Mouse (Mus musculus) ES-Bruce4 (cell line): ENCODE data around the gene Rundc3a. TPM values are rescaled to one million over a fixed set of nuclear protein-coding genes. Genes with fewer than 3 reads are reported as not detected.
A peak's percentile ranks its signal among the peaks of the same experiment; 100 is the strongest.

Source experiments
- H3K27ac ChIP-seq: 2 replicates; pipeline ENCODE4 v1.5.1; 2012; ENCODE audit warnings: low read length, inconsistent platforms; ENCODE audit not compliant: insufficient read depth
- H3K27me3 ChIP-seq: 2 replicates; pipeline ENCODE4 v1.6.1; 2012; ENCODE audit warnings: mild to moderate bottlenecking, low read length, inconsistent platforms; ENCODE audit not compliant: control insufficient read depth, poor library complexity, insufficient read depth, severe bottlenecking
- H3K36me3 ChIP-seq: 2 replicates; pipeline ENCODE4 v1.6.1; 2012; ENCODE audit warnings: inconsistent platforms, mild to moderate bottlenecking, low read length, moderate library complexity; ENCODE audit not compliant: control insufficient read depth, poor library complexity, insufficient read depth, severe bottlenecking
- H3K4me1 ChIP-seq: one replicate; pipeline ENCODE4 v1.8.1; 2011; ENCODE audit warnings: low read length; ENCODE audit not compliant: control insufficient read depth, insufficient read depth
- H3K4me3 ChIP-seq: 2 replicates; pipeline ENCODE4 v1.5.1; 2011; ENCODE audit warnings: low read depth, mild to moderate bottlenecking, low read length
- H3K9ac ChIP-seq: 2 replicates; pipeline ENCODE4 v1.6.1; 2012; ENCODE audit warnings: low read depth, mild to moderate bottlenecking, inconsistent platforms; ENCODE audit not compliant: poor library complexity, severe bottlenecking
- H3K9me3 ChIP-seq: replicated peaks from 2 replicates; pipeline ENCODE4 v1.6.1; 2012; ENCODE audit warnings: mild to moderate bottlenecking, low read length, inconsistent platforms; ENCODE audit not compliant: control insufficient read depth, poor library complexity, insufficient read depth, severe bottlenecking
- CTCF ChIP-seq: IDR thresholded peaks from one replicate; pipeline ENCODE4 v1.8.1; 2011; ENCODE audit warnings: low read depth, low read length
- EP300 ChIP-seq: IDR thresholded peaks from 2 replicates; pipeline ENCODE4 v1.6.1; 2011; ENCODE audit warnings: low read depth, low read length; ENCODE audit not compliant: insufficient read depth
- POLR2A ChIP-seq: IDR thresholded peaks from one replicate; pipeline ENCODE4 v1.8.1; 2011; ENCODE audit warnings: low read length; ENCODE audit not compliant: insufficient read depth
- polyA plus RNA-seq: library from polyadenylated mRNA; stranded (reverse); fragments of >200 nt; gene quantifications from 2 replicates; pipeline ENCODE4 v1.2.4, GENCODE M21; 2011; ENCODE audit warnings: low read depth; ENCODE audit not compliant: missing spikeins, insufficient read depth, insufficient read length

Rundc3a gene
- polyA plus RNA-seq, 1 experiment, result 7.0 TPM

GRCm38 (mm10) chr11:102413059-102413458 is 19.9 kb downstream of the Rundc3a start:
- Histone ChIP-seq H3K36me3 (no peaks in the 10 kb centered on the region), H3K4me1 (no peaks in the 10 kb centered on the region), H3K27ac (no peak overlapping the region), H3K4me3 (no peak overlapping the region), H3K9me3 (no peaks in the 10 kb centered on the region), H3K27me3 (no peaks in the 10 kb centered on the region), H3K9ac (no peak overlapping the region)
- no peak for TF ChIP-seq EP300
- TF ChIP-seq POLR2A, result no peak
- TF ChIP-seq CTCF, result no peak

DNA sequence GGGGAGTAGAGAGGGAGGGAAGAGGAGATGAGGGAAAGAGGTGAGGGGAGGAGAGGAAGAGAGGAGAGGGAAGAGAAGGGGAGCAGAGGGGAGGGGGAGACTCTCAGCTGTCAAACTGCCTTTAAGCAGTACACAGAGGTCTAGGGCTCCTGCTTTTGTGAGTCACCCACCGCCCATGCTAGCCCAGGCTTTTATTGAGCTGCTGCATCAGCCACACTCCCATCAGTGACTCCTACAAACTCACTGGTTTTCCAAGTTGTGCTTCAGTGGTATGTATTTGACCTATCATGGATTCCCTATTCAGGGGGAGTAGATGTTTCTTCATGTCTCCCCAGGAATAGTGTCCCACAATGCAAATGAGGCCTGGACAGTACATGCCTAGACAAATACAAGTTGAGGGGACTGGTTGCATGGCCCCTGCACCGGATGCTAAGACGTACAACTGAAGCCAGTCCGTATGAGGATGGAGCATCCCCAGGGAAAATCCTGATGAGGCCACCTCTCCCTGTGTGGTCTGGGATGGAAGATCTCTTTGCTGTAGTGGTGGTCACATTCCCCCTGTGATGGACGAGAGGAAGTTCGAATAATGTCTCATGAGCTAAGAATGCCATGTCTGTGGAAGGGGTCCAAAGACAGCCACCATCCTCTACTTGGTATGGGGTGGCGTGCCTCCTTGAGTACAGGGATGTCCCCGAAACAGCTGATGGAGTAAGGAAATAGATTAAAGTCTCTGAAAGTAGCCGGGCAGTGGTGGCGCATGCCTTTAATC is 22.0 kb downstream of the Rundc3a start:
- Histone ChIP-seq H3K9ac (0 out of 2 replicates have a peak overlapping the region, but pooled peaks have one; percentile 29), H3K27ac (peak overlapping the region; percentile 66), H3K9me3 (no peaks in the 10 kb centered on the region), H3K4me3 (no peak overlapping the region), H3K36me3 (no peaks in the 10 kb centered on the region), H3K4me1 (no peaks in the 10 kb centered on the region), H3K27me3 (no peaks in the 10 kb centered on the region)
- TF ChIP-seq CTCF (no peak), EP300 (no peak), POLR2A (no peak)

DNA sequence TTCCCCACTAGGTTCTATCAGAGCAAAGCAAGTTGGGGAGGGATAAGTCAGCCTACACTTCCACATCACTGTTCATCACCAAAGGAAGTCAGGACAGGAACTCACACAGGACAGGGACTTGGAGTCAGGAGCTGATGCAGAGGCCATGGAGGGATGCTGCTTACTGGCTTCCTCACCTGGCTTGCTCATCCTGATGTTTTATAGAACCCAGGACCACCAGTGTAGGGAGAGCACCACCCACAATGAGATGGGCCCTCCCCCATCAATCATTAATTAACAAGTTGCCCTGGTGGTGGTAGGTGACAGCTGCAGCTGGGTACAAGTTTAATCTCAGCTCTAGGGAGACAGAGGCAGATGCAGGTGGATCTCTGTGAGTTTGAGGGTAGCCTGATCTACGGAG is 24.0 kb downstream of the Rundc3a start:
- Histone ChIP-seq H3K36me3 (no peaks in the 10 kb centered on the region), H3K9ac (no peak overlapping the region), H3K4me3 (no peak overlapping the region), H3K27me3 (no peaks in the 10 kb centered on the region), H3K9me3 (no peaks in the 10 kb centered on the region), H3K4me1 (no peaks in the 10 kb centered on the region), H3K27ac (no peak overlapping the region)
- no peak for TF ChIP-seq EP300
- no peak for TF ChIP-seq CTCF
- TF ChIP-seq POLR2A, result no peak

DNA sequence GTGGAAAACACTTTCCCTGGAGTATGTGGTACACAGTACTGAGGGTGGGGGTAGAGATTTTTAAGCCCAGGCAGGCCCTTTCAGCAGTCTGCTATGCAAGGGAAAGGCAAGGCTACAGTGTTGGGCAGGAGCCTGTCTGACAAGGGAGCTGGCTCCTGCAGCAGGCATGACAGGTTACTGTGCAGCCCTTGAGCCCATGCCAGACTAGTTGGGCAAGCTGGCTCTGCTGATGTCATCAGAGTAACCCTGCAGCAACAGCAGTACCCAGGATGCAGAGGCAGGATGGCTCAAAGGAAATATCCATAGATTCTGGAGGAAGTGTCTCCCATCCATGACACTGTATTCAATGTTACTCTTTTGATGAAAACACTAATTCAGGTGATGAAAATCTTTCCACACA is 25.7 kb downstream of the Rundc3a start:
- Histone ChIP-seq H3K36me3 (no peaks in the 10 kb centered on the region), H3K9ac (no peak overlapping the region)
- TF ChIP-seq CTCF (no peak), EP300 (no peak)

GRCm38 (mm10) chr11:102421559-102421958 is 28.4 kb downstream of the Rundc3a start:
- H3K9ac ChIP-seq, result no peak overlapping the region
- H3K4me3 ChIP-seq, result no peak overlapping the region
- H3K36me3 ChIP-seq, result no peaks in the 10 kb centered on the region
- no peak overlapping the region for H3K27ac ChIP-seq
- H3K4me1 ChIP-seq, result no peaks in the 10 kb centered on the region
- TF ChIP-seq EP300, result no peak
- TF ChIP-seq POLR2A, result no peak
- no peak for TF ChIP-seq CTCF
- H3K27me3 ChIP-seq, result no peaks in the 10 kb centered on the region
- H3K9me3 ChIP-seq, result no peaks in the 10 kb centered on the region

More for the DNA sequence above, 25.7 kb downstream of the Rundc3a start:
- Histone ChIP-seq H3K4me1 (no peaks in the 10 kb centered on the region), H3K9me3 (no peaks in the 10 kb centered on the region), H3K4me3 (no peak overlapping the region), H3K27me3 (no peaks in the 10 kb centered on the region), H3K27ac (no peak overlapping the region)

GRCm38 (mm10) chr11:102424666-102425065 is 31.5 kb downstream of the Rundc3a start:
- Histone ChIP-seq H3K36me3 (no peaks in the 10 kb centered on the region), H3K4me1 (no peaks in the 10 kb centered on the region), H3K27ac (no peak overlapping the region), H3K27me3 (no peaks in the 10 kb centered on the region), H3K9me3 (no peaks in the 10 kb centered on the region), H3K9ac (no peak overlapping the region), H3K4me3 (no peak overlapping the region)
- TF ChIP-seq CTCF (no peak), POLR2A (no peak), EP300 (no peak)
